Comparison of ENCODE assay signal across 9 mouse cellular contexts in the genomic region with DNA sequence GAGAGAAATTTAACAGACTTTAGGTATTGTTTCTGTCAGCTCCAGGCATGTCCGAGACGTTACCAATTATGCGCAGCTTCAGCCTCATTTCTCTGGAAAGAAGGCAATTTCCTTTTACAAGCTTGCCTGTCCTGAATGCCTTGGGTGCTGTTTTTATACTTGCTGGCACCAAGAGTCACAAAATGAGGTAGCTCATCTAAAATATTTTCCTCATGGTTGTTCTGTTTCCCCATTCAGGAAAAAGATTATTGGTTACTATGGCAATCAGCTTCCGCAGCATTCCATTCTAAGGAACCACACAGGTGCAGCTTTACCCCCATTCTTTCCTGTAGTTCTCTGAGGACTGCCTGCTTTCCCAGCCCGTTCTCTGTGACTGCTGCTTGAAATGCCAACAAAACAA. TPM values are rescaled to one million over a fixed set of nuclear protein-coding genes. Genes with fewer than 3 reads are reported as not detected.
DNase-seq lines count a peak whose midpoint lies in the region; ATAC-seq and TF ChIP-seq lines count a peak whose summit lies in the region.
"Had no signal": no experiment of that assay in that cellular context is flagged by ENCODE, and none has a peak within 500 bp of the region (broad histone marks: within the 10 kb centered on the region; RNA-seq: fewer than 3 reads in every experiment).

Gene Homer1, plus strand, starts transcription at position 320 of the 400 bp plus-strand sequence.

- H3K27me3 ChIP-seq in midbrain, embryonic 12.5 days = no peaks in the 10 kb centered on the region
- H3K27me3 ChIP-seq in midbrain, postnatal 0 days (ENCODE audit: insufficient read depth, low read length) = no peaks in the 10 kb centered on the region
- H3K27me3 ChIP-seq in hindbrain, embryonic 15.5 days = no peaks in the 10 kb centered on the region
- no peaks in the 10 kb centered on the region for H3K27me3 ChIP-seq in neural tube, embryonic 14.5 days (ENCODE audit: control insufficient read depth, insufficient read depth, low read length)
- no peaks in the 10 kb centered on the region for H3K27me3 ChIP-seq in intestine, embryonic 16.5 days (replicated peaks; ENCODE audit: control insufficient read depth, insufficient read depth, low read length)

- no peak within 1 kb of the TSS for H3K9ac ChIP-seq in midbrain, embryonic 12.5 days (replicated peaks)
- no peak within 1 kb of the TSS for H3K9ac ChIP-seq in midbrain, postnatal 0 days (replicated peaks; ENCODE audit: low read length, poor library complexity, severe bottlenecking)
- no peak within 1 kb of the TSS for H3K9ac ChIP-seq in hindbrain, embryonic 15.5 days
- H3K9ac ChIP-seq in neural tube, embryonic 14.5 days (replicated peaks; ENCODE audit: low read depth, low read length) = no peak within 1 kb of the TSS
- H3K9ac ChIP-seq in intestine, embryonic 16.5 days (ENCODE audit: low read depth, low read length) = no peak within 1 kb of the TSS

- DNase-seq in midbrain, postnatal 0 days (ENCODE audit: low spot score) = no peak
- no peak for DNase-seq in gastrocnemius, adult 18-20 months (ENCODE audit: low spot score)
- no peak for DNase-seq in thymus, postnatal 0 days (ENCODE audit: low spot score)
- DNase-seq in c-Kit-positive CD71-positive TER-119-positive erythroid progenitor cells, embryonic 14.5 days (ENCODE audit: low spot score) = no peak

- H3K4me3 ChIP-seq in midbrain, embryonic 12.5 days = no peak within 1 kb of the TSS
- H3K4me3 ChIP-seq in midbrain, postnatal 0 days (ENCODE audit: low read depth, low read length) = no peak within 1 kb of the TSS
- no peak within 1 kb of the TSS for H3K4me3 ChIP-seq in hindbrain, embryonic 15.5 days
- no peak within 1 kb of the TSS for H3K4me3 ChIP-seq in neural tube, embryonic 14.5 days (ENCODE audit: low read depth, low read length)
- no peak within 1 kb of the TSS for H3K4me3 ChIP-seq in intestine, embryonic 16.5 days (ENCODE audit: low read length)
- H3K4me3 ChIP-seq: myocyte had no signal

- H3K4me2 ChIP-seq in midbrain, embryonic 12.5 days (replicated peaks) = no peak within 1 kb of the TSS
- no peak within 1 kb of the TSS for H3K4me2 ChIP-seq in midbrain, postnatal 0 days (ENCODE audit: low read depth, low read length, poor library complexity, severe bottlenecking)
- H3K4me2 ChIP-seq in hindbrain, embryonic 15.5 days = no peak within 1 kb of the TSS
- H3K4me2 ChIP-seq in neural tube, embryonic 14.5 days (ENCODE audit: low read depth, low read length) = no peak within 1 kb of the TSS
- H3K4me2 ChIP-seq in intestine, embryonic 16.5 days (ENCODE audit: low read depth, low read length) = no peak within 1 kb of the TSS

- no peaks in the 10 kb centered on the region for H3K9me3 ChIP-seq in midbrain, embryonic 12.5 days
- H3K9me3 ChIP-seq in midbrain, postnatal 0 days (ENCODE audit: low read length) = no peaks in the 10 kb centered on the region
- H3K9me3 ChIP-seq in hindbrain, embryonic 15.5 days = no peaks in the 10 kb centered on the region
- H3K9me3 ChIP-seq in neural tube, embryonic 14.5 days (ENCODE audit: control insufficient read depth, low read length) = no peaks in the 10 kb centered on the region
- H3K9me3 ChIP-seq in intestine, embryonic 16.5 days (ENCODE audit: control insufficient read depth, low read length) = no peaks in the 10 kb centered on the region

- no peak for TF ChIP-seq CTCF in midbrain, postnatal 0 days (IDR thresholded peaks at IDR 0.05)

- no peak for ATAC-seq in midbrain, embryonic 12.5 days (ENCODE audit: low FRiP score, low read depth)
- no peak for ATAC-seq in midbrain, postnatal 0 days (ENCODE audit: low FRiP score)
- no peak for ATAC-seq in hindbrain, embryonic 15.5 days (ENCODE audit: low FRiP score, low read depth)
- no peak for ATAC-seq in neural tube, embryonic 14.5 days (ENCODE audit: low read depth)
- no peak for ATAC-seq in intestine, embryonic 16.5 days

- H3K27ac ChIP-seq in midbrain, embryonic 12.5 days (replicated peaks) = no peak within 1 kb of the TSS
- H3K27ac ChIP-seq in midbrain, postnatal 0 days (ENCODE audit: low read depth, low read length) = no peak within 1 kb of the TSS
- H3K27ac ChIP-seq in hindbrain, embryonic 15.5 days (replicated peaks) = no peak within 1 kb of the TSS
- no peak within 1 kb of the TSS for H3K27ac ChIP-seq in neural tube, embryonic 14.5 days (ENCODE audit: low read depth, low read length)
- no peak within 1 kb of the TSS for H3K27ac ChIP-seq in intestine, embryonic 16.5 days (ENCODE audit: low read length)

- WGBS in midbrain, embryonic 12.5 days = 74% methylated on average over 5 of the region's 5 CpGs
- WGBS in midbrain, postnatal 0 days = 56% methylated on average over 5 of the region's 5 CpGs
- 74% methylated on average over 5 of the region's 5 CpGs for WGBS in hindbrain, embryonic 15.5 days
- 67% methylated on average over 5 of the region's 5 CpGs for WGBS in neural tube, embryonic 14.5 days
- 78% methylated on average over 5 of the region's 5 CpGs for WGBS in intestine, embryonic 16.5 days

- H3K36me3 ChIP-seq in midbrain, embryonic 12.5 days = no peaks in the 10 kb centered on the region
- no peaks in the 10 kb centered on the region for H3K36me3 ChIP-seq in midbrain, postnatal 0 days (ENCODE audit: insufficient read depth, low read length)
- H3K36me3 ChIP-seq in hindbrain, embryonic 15.5 days = no peaks in the 10 kb centered on the region
- H3K36me3 ChIP-seq in neural tube, embryonic 14.5 days (ENCODE audit: control insufficient read depth, insufficient read depth, low read length) = no peaks in the 10 kb centered on the region
- H3K36me3 ChIP-seq in intestine, embryonic 16.5 days (ENCODE audit: control insufficient read depth, insufficient read depth, low read length) = no peaks in the 10 kb centered on the region

- no peaks in the 10 kb centered on the region for H3K4me1 ChIP-seq in midbrain, embryonic 12.5 days
- no peaks in the 10 kb centered on the region for H3K4me1 ChIP-seq in midbrain, postnatal 0 days (ENCODE audit: insufficient read depth, low read length)
- H3K4me1 ChIP-seq in hindbrain, embryonic 15.5 days (replicated peaks) = peaks cover 6% of the 10 kb centered on the region
- 0 out of 2 replicates have a peak, but pooled peaks cover 2% of the 10 kb centered on the region for H3K4me1 ChIP-seq in neural tube, embryonic 14.5 days (ENCODE audit: control insufficient read depth, insufficient read depth, low read length)
- H3K4me1 ChIP-seq in intestine, embryonic 16.5 days (ENCODE audit: control insufficient read depth, insufficient read depth, low read length) = no peaks in the 10 kb centered on the region

RNA-seq across cellular contexts. Expression of gene Homer1, which starts in this region (rescaled TPM):
- 14.9 and 16.9 TPM in 2 replicates for polyA plus RNA-seq in midbrain, embryonic 12.5 days (2016; fragmentation: Nextera tagmentation; extraction: Ambion mirVana)
- total RNA-seq in midbrain, postnatal 0 days (2014; rRNA removed) = 64.4 and 81.0 TPM in 2 replicates
- polyA plus RNA-seq in midbrain, postnatal 0 days (2015; fragmentation: Nextera tagmentation; extraction: Ambion mirVana) = 8.6 and 9.7 TPM in 2 replicates
- 100 to 1,000 TPM in 1 of 2 experiments, 10 to 100 TPM in 1; 99.8 to 110 TPM for total RNA-seq in gastrocnemius, adult 18-20 months (2021)
- 13.0 and 13.5 TPM in 2 replicates for polyA plus RNA-seq in hindbrain, embryonic 15.5 days (2015; fragmentation: Nextera tagmentation; extraction: Ambion mirVana)
- polyA plus RNA-seq in neural tube, embryonic 14.5 days (2014; fragmentation: Nextera tagmentation; extraction: Ambion mirVana) = 20.4 and 24.4 TPM in 2 replicates
- polyA plus RNA-seq in intestine, embryonic 16.5 days (2015; fragmentation: Nextera tagmentation; extraction: Ambion mirVana) = 2.7 and 3.0 TPM in 2 replicates
- 1.8 and 2.0 TPM in 2 replicates for polyA plus RNA-seq in thymus, postnatal 0 days (2015; fragmentation: Nextera tagmentation; extraction: Ambion mirVana)
